Mouse (Mus musculus): ENCODE results near the gene Slc44a1.
A peak's percentile ranks its signal among the peaks of the same experiment; 100 is the strongest.

Slc44a1 gene

GRCm38 (mm10) chr4:53431585-53432234 lies 8.5 kb upstream of the Slc44a1 start:
- DNase-seq (ENCODE audit: low spot score in 2 of 2): no peak

GRCm38 (mm10) chr4:53437110-53437755 lies 3.0 kb upstream of the Slc44a1 start:
- peak; percentile 56 to 60 for DNase-seq (ENCODE audit: low spot score in 2 of 2)

GRCm38 (mm10) chr4:53438386-53438785 lies 1.8 kb upstream of the Slc44a1 start:
- peak in 1 of 2 experiments; percentile 31 for DNase-seq (ENCODE audit: low spot score in 2 of 2)

- no peak for DNase-seq (ENCODE audit: low spot score in 2 of 2)
Observed at GRCm38 (mm10) chr4:53438836-53439480, 1.3 kb upstream of the Slc44a1 start.

- DNase-seq (ENCODE audit: low spot score in 2 of 2): no peak
Observed at GRCm38 (mm10) chr4:53439636-53440009, 590 bp upstream of the Slc44a1 start.

GRCm38 (mm10) chr4:53440816-53441571 lies 781 bp downstream of the Slc44a1 start:
- peak; percentile 33 to 48 for DNase-seq (ENCODE audit: low spot score in 2 of 2)

GRCm38 (mm10) chr4:53441683-53442082 lies 1.5 kb downstream of the Slc44a1 start:
- no peak for DNase-seq (ENCODE audit: low spot score in 2 of 2)

GRCm38 (mm10) chr4:53446216-53446615 lies 6.0 kb downstream of the Slc44a1 start:
- DNase-seq (ENCODE audit: low spot score in 2 of 2): no peak

- no peak for DNase-seq (ENCODE audit: low spot score in 2 of 2)
Observed at GRCm38 (mm10) chr4:53447773-53448172, 7.6 kb downstream of the Slc44a1 start.

GRCm38 (mm10) chr4:53450736-53451135 lies 10.5 kb downstream of the Slc44a1 start:
- no peak for DNase-seq (ENCODE audit: low spot score in 2 of 2)

- DNase-seq (ENCODE audit: low spot score in 2 of 2): peak; percentile 38 to 62
Observed at GRCm38 (mm10) chr4:53451887-53452286, 11.7 kb downstream of the Slc44a1 start.

- no peak for DNase-seq (ENCODE audit: low spot score in 2 of 2)
Observed at GRCm38 (mm10) chr4:53452457-53452856, 12.2 kb downstream of the Slc44a1 start.

GRCm38 (mm10) chr4:53452976-53453889 lies 13.0 kb downstream of the Slc44a1 start:
- DNase-seq (ENCODE audit: low spot score in 2 of 2): no peak

- DNase-seq (ENCODE audit: low spot score in 2 of 2): no peak
Observed at GRCm38 (mm10) chr4:53455885-53456284, 15.7 kb downstream of the Slc44a1 start.

GRCm38 (mm10) chr4:53456570-53456969 lies 16.4 kb downstream of the Slc44a1 start:
- no peak for DNase-seq (ENCODE audit: low spot score in 2 of 2)

GRCm38 (mm10) chr4:53458503-53458902 lies 18.3 kb downstream of the Slc44a1 start:
- no peak for DNase-seq (ENCODE audit: low spot score in 2 of 2)

GRCm38 (mm10) chr4:53459697-53460096 lies 19.5 kb downstream of the Slc44a1 start:
- DNase-seq (ENCODE audit: low spot score in 2 of 2): no peak

GRCm38 (mm10) chr4:53461026-53461425 lies 20.8 kb downstream of the Slc44a1 start:
- no peak for DNase-seq (ENCODE audit: low spot score in 2 of 2)

- no peak for DNase-seq (ENCODE audit: low spot score in 2 of 2)
Observed at GRCm38 (mm10) chr4:53462069-53462468, 21.9 kb downstream of the Slc44a1 start.

GRCm38 (mm10) chr4:53462505-53463251 lies 22.5 kb downstream of the Slc44a1 start:
- DNase-seq (ENCODE audit: low spot score in 2 of 2): no peak
